Mouse (Mus musculus) mouse trophoblast stem cell (cell line): ENCODE data around the gene Vamp8.

Source experiments
- in situ Hi-C, 2 experiments: fragments of 300-500 bp; cut with MseI, MboI; formaldehyde crosslinking; loops; 2 replicates in 1 of 2; 3 replicates in 1 of 2; pipeline ENCODE4 v1.15.1; 2025

Gene Vamp8

GRCm38 (mm10) chr6:72389941-72390771, at the start of gene Vamp8:
Vamp8 (minus strand) TSS chr6:72390703.
- in situ Hi-C loops, result no loop called here

- in situ Hi-C loops, result no loop called here
Observed at GRCm38 (mm10) chr6:72439355-72440185, 49.1 kb upstream of the Vamp8 start, which contains the start of gene Mat2a. Mat2a (minus strand) TSS chr6:72439558.

- in situ Hi-C loops, result no loop called here
Observed at GRCm38 (mm10) chr6:72438862-72439354, 48.4 kb upstream of the Vamp8 start.

- in situ Hi-C loops, result no loop called here
Observed at GRCm38 (mm10) chr6:72438226-72438625, 47.7 kb upstream of the Vamp8 start.

- in situ Hi-C loops, result no loop called here
Observed at GRCm38 (mm10) chr6:72432153-72432552, 41.6 kb upstream of the Vamp8 start.

GRCm38 (mm10) chr6:72430989-72431921, 40.8 kb upstream of the Vamp8 start:
- in situ Hi-C loops, result no loop called here

GRCm38 (mm10) chr6:72429061-72429842, 38.7 kb upstream of the Vamp8 start:
- in situ Hi-C loops, result loop anchor here (5.0 kb wide), 1 partner anchor 108 kb away; no protein-coding TSS in a partner anchor

GRCm38 (mm10) chr6:72428036-72428435, 37.5 kb upstream of the Vamp8 start:
- in situ Hi-C loops, result loop anchor here (5.0 kb wide), 1 partner anchor 109 kb away; no protein-coding TSS in a partner anchor

- in situ Hi-C loops, result loop anchor here (5.0 kb wide), 1 partner anchor 112 kb away; no protein-coding TSS in a partner anchor
Observed at GRCm38 (mm10) chr6:72425646-72426045, 35.1 kb upstream of the Vamp8 start.

- in situ Hi-C loops, result no loop called here
Observed at GRCm38 (mm10) chr6:72420901-72421300, 30.4 kb upstream of the Vamp8 start.

GRCm38 (mm10) chr6:72419806-72420205, 29.3 kb upstream of the Vamp8 start:
- in situ Hi-C loops, result no loop called here

- in situ Hi-C loops, result no loop called here
Observed at GRCm38 (mm10) chr6:72418279-72418678, 27.8 kb upstream of the Vamp8 start.

- in situ Hi-C loops, result no loop called here
Observed at GRCm38 (mm10) chr6:72415964-72416772, 25.7 kb upstream of the Vamp8 start.

- in situ Hi-C loops, result no loop called here
Observed at GRCm38 (mm10) chr6:72415181-72415580, 24.7 kb upstream of the Vamp8 start.

- in situ Hi-C loops, result no loop called here
Observed at GRCm38 (mm10) chr6:72414076-72414756, 23.7 kb upstream of the Vamp8 start, which contains the start of gene Ggcx. Ggcx (plus strand) TSS chr6:72414308.

GRCm38 (mm10) chr6:72410518-72410917, 20.0 kb upstream of the Vamp8 start:
- in situ Hi-C loops, result no loop called here

- in situ Hi-C loops, result no loop called here
Observed at GRCm38 (mm10) chr6:72410003-72410402, 19.5 kb upstream of the Vamp8 start.

GRCm38 (mm10) chr6:72409567-72409966, 19.1 kb upstream of the Vamp8 start:
- in situ Hi-C loops, result no loop called here

- in situ Hi-C loops, result no loop called here
Observed at GRCm38 (mm10) chr6:72407119-72407518, 16.6 kb upstream of the Vamp8 start.
